Mouse (Mus musculus) heart, embryonic 11.5 days (tissue): ENCODE results near the gene Fam189b. TPM values are rescaled to one million over a fixed set of nuclear protein-coding genes. Genes with fewer than 3 reads are reported as not detected.
A peak's percentile ranks its signal among the peaks of the same experiment; 100 is the strongest.

Experiments used
- ATAC-seq: fragments of 200-750 bp; cut with Nextera tagmentation; replicated peaks from 2 replicates; pipeline ENCODE4 v1.8.0; 2017; ENCODE audit warnings: moderate library complexity; ENCODE audit not compliant: insufficient number of reproducible peaks, low FRiP score, low TSS enrichment
- H3K27ac ChIP-seq: fragments of 300-500 bp; sonication (generic); 2 replicates; pipeline ENCODE4 v1.5.1; 2014; ENCODE audit warnings: mild to moderate bottlenecking, low read depth, low read length
- H3K27me3 ChIP-seq: fragments of 300-500 bp; sonication (generic); 2 replicates; pipeline ENCODE4 v1.6.1; 2014; ENCODE audit warnings: mild to moderate bottlenecking, low read length, mixed read lengths; ENCODE audit not compliant: control insufficient read depth, insufficient read depth
- H3K36me3 ChIP-seq: fragments of 300-500 bp; sonication (generic); 2 replicates; pipeline ENCODE4 v1.6.1; 2014; ENCODE audit warnings: mild to moderate bottlenecking, low read length, moderate library complexity, mixed read lengths; ENCODE audit not compliant: control insufficient read depth, insufficient read depth
- H3K4me1 ChIP-seq: fragments of 300-500 bp; sonication (generic); 2 replicates; pipeline ENCODE4 v1.6.1; 2014; ENCODE audit warnings: low read length; ENCODE audit not compliant: control insufficient read depth, insufficient read depth
- H3K4me2 ChIP-seq: fragments of 300-500 bp; sonication (generic); 2 replicates; pipeline ENCODE4 v1.6.1; 2014; ENCODE audit warnings: mild to moderate bottlenecking, moderate library complexity
- H3K4me3 ChIP-seq: fragments of 300-500 bp; sonication (generic); 2 replicates; pipeline ENCODE4 v1.5.1; 2014; ENCODE audit warnings: low read depth, low read length
- H3K9ac ChIP-seq: fragments of 300-500 bp; sonication (generic); 2 replicates; pipeline ENCODE4 v1.6.1; 2014; ENCODE audit warnings: mild to moderate bottlenecking, low read depth, low read length, moderate library complexity
- H3K9me3 ChIP-seq: fragments of 300-500 bp; sonication (generic); replicated peaks from 2 replicates; pipeline ENCODE4 v1.6.1; 2016; ENCODE audit warnings: low read length; ENCODE audit not compliant: control insufficient read depth
- WGBS: fragments of 180-500 bp; shearing (Covaris S2); extraction: QIAGEN DNeasy Blood & Tissue Kit; methylation state at CpG from one replicate; pipeline ENCODE4 v1.1.7; 2014; ENCODE audit not compliant: insufficient replicate concordance; 5-methylcytosine and 5-hydroxymethylcytosine counted together
- polyA plus RNA-seq: library from polyadenylated mRNA; unstranded; fragments of >200 nt; fragmentation: Nextera tagmentation; extraction: Ambion mirVana; gene quantifications from 2 replicates; pipeline ENCODE4 v1.2.1, GENCODE M21; 2014

The Fam189b gene
- polyA plus RNA-seq, 1 experiment from 2014 or later, result 11.9 TPM

- H3K27ac ChIP-seq, result peak within 1 kb of the TSS; percentile 67
- H3K27me3 ChIP-seq, result no peaks in the 10 kb centered on the region
- under 1% methylated on average over 43 of the region's 43 CpGs for WGBS
- no peaks in the 10 kb centered on the region for H3K9me3 ChIP-seq
- H3K36me3 ChIP-seq, result peaks cover 51% of the 10 kb centered on the region
- H3K4me2 ChIP-seq, result peak within 1 kb of the TSS; percentile 89
- peak within 1 kb of the TSS; percentile 92 for H3K9ac ChIP-seq
- H3K4me3 ChIP-seq, result peak within 1 kb of the TSS; percentile 80
- H3K4me1 ChIP-seq, result peaks cover 14% of the 10 kb centered on the region; the same call in 1 of the 2 replicates
- peak; percentile 87 for ATAC-seq
These were observed 5.5 kb upstream of the Fam189b start, which contains the start of gene Scamp3 for GRCm38 (mm10) chr3:89177242-89178106. Scamp3 (plus strand) TSS chr3:89177473.

- H3K9ac ChIP-seq, result peak overlapping the region; percentile 92
- H3K4me2 ChIP-seq, result peak overlapping the region; percentile 89
- H3K36me3 ChIP-seq, result peaks cover 49% of the 10 kb centered on the region
- H3K27ac ChIP-seq, result peak overlapping the region; percentile 67
- H3K4me1 ChIP-seq, result peaks cover 17% of the 10 kb centered on the region; the same call in 1 of the 2 replicates
- no peaks in the 10 kb centered on the region for H3K9me3 ChIP-seq
- no peak for ATAC-seq
- 6% methylated on average over 6 of the region's 6 CpGs for WGBS
- H3K4me3 ChIP-seq, result peak overlapping the region; percentile 80
- no peaks in the 10 kb centered on the region for H3K27me3 ChIP-seq
These were observed 4.9 kb upstream of the Fam189b start for GRCm38 (mm10) chr3:89178107-89178385.

- no peaks in the 10 kb centered on the region for H3K9me3 ChIP-seq
- H3K4me3 ChIP-seq, result no peak overlapping the region
- no peaks in the 10 kb centered on the region for H3K27me3 ChIP-seq
- no peak overlapping the region for H3K4me2 ChIP-seq
- WGBS, result 91% methylated on average over 11 of the region's 11 CpGs
- H3K9ac ChIP-seq, result no peak overlapping the region
- peaks cover 23% of the 10 kb centered on the region; the same call in 1 of the 2 replicates for H3K4me1 ChIP-seq
- no peak for ATAC-seq
- peaks cover 39% of the 10 kb centered on the region for H3K36me3 ChIP-seq
- H3K27ac ChIP-seq, result no peak overlapping the region
These were observed 3.9 kb upstream of the Fam189b start for GRCm38 (mm10) chr3:89179056-89179455.

GRCm38 (mm10) chr3:89181749-89182500 lies 1.0 kb upstream of the Fam189b start:
- no peak overlapping the region for H3K4me3 ChIP-seq
- H3K27ac ChIP-seq, result no peak overlapping the region
- no peak overlapping the region for H3K9ac ChIP-seq
- H3K4me2 ChIP-seq, result no peak overlapping the region
- peaks cover 24% of the 10 kb centered on the region; the same call in 1 of the 2 replicates for H3K4me1 ChIP-seq
- 90% methylated on average over 27 of the region's 27 CpGs for WGBS
- no peak for ATAC-seq
- peaks cover 18% of the 10 kb centered on the region for H3K36me3 ChIP-seq
- H3K27me3 ChIP-seq, result peaks cover 3% of the 10 kb centered on the region; the same call in 1 of the 2 replicates
- no peaks in the 10 kb centered on the region for H3K9me3 ChIP-seq

GRCm38 (mm10) chr3:89182531-89183057 lies 349 bp upstream of the Fam189b start:
- H3K36me3 ChIP-seq, result peaks cover 18% of the 10 kb centered on the region
- H3K27ac ChIP-seq, result no peak overlapping the region
- no peaks in the 10 kb centered on the region for H3K9me3 ChIP-seq
- no peak overlapping the region; the same call in 1 of the 2 replicates for H3K9ac ChIP-seq
- peaks cover 4% of the 10 kb centered on the region; the same call in 1 of the 2 replicates for H3K27me3 ChIP-seq
- peaks cover 24% of the 10 kb centered on the region; the same call in 1 of the 2 replicates for H3K4me1 ChIP-seq
- 46% methylated on average over 7 of the region's 7 CpGs for WGBS
- ATAC-seq, result 0 out of 2 replicates have a peak, but pooled peaks have one; percentile 5
- H3K4me2 ChIP-seq, result peak overlapping the region; percentile 95
- H3K4me3 ChIP-seq, result peak overlapping the region; percentile 63

GRCm38 (mm10) chr3:89183959-89184315 lies 994 bp downstream of the Fam189b start:
- Histone ChIP-seq H3K4me1 (peaks cover 13% of the 10 kb centered on the region; the same call in 1 of the 2 replicates), H3K4me2 (peak overlapping the region; percentile 95), H3K27me3 (peaks cover 4% of the 10 kb centered on the region; the same call in 1 of the 2 replicates), H3K36me3 (peaks cover 18% of the 10 kb centered on the region), H3K27ac (no peak overlapping the region), H3K9me3 (no peaks in the 10 kb centered on the region), H3K9ac (peak overlapping the region; percentile 82), H3K4me3 (peak overlapping the region; percentile 63)
- 70% methylated on average over 6 of the region's 6 CpGs for WGBS
- no peak for ATAC-seq

- ATAC-seq, result no peak
- Histone ChIP-seq H3K4me2 (no peak overlapping the region), H3K27me3 (peaks cover 4% of the 10 kb centered on the region; the same call in 1 of the 2 replicates), H3K4me1 (peaks cover 9% of the 10 kb centered on the region; the same call in 1 of the 2 replicates), H3K9me3 (no peaks in the 10 kb centered on the region), H3K36me3 (0 out of 2 replicates have a peak, but pooled peaks cover 3% of the 10 kb centered on the region), H3K9ac (no peak overlapping the region), H3K27ac (no peak overlapping the region), H3K4me3 (no peak overlapping the region)
- WGBS, result 34% methylated on average over 23 of the region's 23 CpGs
These were observed 4.3 kb downstream of the Fam189b start for GRCm38 (mm10) chr3:89187197-89187596.
